Mouse (Mus musculus) thymus, postnatal 0 days (tissue): ENCODE data around the gene Itga9. TPM values are rescaled to one million over a fixed set of nuclear protein-coding genes. Genes with fewer than 3 reads are reported as not detected.
A peak's percentile ranks its signal among the peaks of the same experiment; 100 is the strongest.

Source experiments
- DNase-seq: peaks from one replicate; pipeline ENCODE4 v3.0.0-alpha.2; 2015; ENCODE audit warnings: low spot score
- polyA plus RNA-seq: library from polyadenylated mRNA; unstranded; fragments of >200 nt; fragmentation: Nextera tagmentation; extraction: Ambion mirVana; gene quantifications from 2 replicates; pipeline ENCODE4 v1.2.1, GENCODE M21; 2015

The Itga9 gene
- polyA plus RNA-seq, 1 experiment from 2014 or later: 3.3 TPM

DNA sequence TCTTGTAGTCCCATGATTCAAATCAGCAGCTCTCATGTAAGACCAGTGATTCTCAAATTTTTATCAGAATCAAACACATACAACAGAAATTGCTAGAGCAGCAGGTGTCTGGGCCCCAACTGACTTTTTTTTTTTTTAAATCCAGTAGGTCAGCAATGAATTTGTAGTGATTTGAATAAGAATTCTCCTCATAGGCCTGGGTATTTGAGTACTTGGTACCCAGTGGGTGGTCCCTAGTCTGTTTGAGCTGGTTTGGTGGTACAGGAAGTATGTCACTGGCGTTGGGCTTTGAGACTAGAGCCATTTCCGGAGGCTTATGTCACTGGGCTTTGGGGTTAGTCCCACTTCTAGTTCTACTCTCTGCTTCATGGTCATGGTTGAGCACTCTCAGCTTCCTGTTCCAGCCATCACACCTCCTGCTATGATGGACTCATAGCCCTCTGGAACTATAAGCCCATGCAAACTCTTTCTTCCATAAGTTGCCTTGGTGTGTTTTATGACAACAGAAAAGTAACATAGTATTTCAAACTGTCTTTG, 116.4 kb downstream of the Itga9 start:
- DNase-seq: no peak

DNA sequence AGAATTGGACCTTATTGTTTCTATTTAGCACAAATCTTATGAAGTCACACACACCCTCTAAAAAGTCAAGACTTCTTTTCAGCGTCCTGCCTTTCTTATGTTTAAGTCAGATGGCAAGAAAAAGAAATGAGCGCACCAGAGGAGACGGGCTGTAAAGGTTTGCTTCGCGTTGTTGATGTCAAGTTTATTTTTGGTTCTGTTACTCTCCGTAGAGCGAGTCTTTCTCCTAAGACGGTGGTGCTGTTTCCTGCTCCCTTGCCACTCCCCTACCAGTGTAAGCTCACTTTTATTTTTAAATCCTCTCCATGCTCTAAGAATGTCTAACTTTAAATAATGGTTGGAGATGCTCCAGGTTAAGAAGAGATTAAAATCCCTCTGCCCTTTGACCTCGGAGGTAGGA, 118.6 kb downstream of the Itga9 start:
- peak; percentile 26 for DNase-seq

GRCm38 (mm10) chr9:118726550-118726949, 120.1 kb downstream of the Itga9 start:
- DNase-seq: no peak

DNA sequence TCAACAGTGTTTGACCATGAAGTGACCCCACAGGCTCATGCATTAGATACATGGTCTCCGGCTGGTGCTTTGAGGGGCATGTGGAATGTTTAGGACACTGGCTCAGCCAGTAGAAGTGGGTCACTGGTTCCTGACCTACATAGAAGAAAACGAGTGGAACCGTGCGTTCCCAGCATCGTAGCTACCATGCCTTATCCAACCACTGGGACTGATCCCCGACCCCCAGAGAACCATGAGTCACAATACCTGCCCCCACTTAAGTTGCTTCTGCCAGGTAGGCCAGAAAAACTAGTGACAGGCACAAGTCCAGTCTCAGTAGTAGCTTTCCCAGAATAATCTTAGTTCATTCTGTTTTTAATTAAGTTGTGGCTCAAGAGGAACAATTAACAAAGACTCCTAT, 121.8 kb downstream of the Itga9 start:
- no peak for DNase-seq

DNA sequence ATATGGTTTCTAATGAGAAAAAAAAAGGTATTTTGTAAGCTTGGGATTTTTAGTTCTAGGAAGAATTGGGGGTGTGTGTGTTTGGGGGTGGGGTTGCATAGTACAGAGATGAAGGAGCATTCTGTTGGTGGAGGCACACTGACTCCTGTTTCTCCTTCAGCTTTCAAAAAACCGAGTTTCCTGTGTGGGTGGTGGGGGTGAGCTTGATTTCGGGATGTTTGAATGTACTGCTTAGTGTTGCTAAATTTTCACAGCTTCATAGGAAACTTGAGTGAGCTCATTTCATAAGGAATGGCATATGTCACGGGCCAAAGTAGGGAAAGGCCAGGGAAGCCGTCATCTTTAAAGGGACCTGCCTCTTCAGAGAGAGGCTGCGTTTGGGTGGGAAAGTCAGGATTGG, 122.5 kb downstream of the Itga9 start:
- DNase-seq: no peak

DNA sequence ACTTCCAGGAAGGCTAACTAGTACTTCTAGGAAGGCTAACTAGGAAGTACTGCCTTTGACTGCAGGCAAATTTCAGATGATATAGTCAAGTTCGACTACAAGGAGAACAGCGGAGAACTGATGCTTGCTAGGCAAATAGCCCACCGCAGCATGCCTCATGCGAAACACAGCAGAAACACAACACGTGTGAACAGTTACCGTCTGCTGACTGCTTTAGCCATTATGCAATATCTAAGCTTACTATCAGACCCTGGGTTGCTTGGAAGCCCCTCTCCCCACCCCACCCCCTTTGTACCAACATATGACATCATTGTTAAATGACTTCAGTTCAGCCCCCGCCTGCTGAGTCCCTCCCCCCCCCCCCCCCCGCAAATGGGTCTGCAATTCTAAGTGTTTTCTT, 123.7 kb downstream of the Itga9 start:
- DNase-seq: no peak

DNA sequence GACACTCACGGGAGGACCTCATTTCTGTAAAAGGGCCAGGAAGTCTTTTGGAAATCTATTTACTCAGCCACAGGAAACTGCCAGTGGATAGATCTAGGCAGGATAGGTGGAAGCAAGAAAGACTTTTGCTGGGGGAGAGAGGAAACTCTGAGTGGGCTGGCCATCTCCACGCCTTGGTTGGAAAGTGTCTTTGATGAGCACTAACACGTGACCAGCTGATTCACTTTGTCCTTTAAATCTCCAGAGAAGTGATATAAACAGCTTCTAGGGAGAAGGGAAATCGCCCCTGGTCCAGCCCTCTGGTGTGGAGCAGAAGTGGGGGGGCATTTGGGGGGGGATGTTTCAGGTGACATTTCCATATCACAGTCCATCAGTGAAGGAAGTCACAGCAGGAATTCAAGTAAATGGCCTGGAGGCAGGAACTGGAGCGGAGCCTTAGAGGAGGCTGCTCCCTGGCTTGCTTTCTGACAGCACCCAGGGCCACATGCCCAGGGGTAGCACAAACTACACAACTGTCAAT, 124.4 kb downstream of the Itga9 start:
- DNase-seq: no peak

GRCm38 (mm10) chr9:118731650-118732049, 125.2 kb downstream of the Itga9 start:
- DNase-seq: no peak

DNA sequence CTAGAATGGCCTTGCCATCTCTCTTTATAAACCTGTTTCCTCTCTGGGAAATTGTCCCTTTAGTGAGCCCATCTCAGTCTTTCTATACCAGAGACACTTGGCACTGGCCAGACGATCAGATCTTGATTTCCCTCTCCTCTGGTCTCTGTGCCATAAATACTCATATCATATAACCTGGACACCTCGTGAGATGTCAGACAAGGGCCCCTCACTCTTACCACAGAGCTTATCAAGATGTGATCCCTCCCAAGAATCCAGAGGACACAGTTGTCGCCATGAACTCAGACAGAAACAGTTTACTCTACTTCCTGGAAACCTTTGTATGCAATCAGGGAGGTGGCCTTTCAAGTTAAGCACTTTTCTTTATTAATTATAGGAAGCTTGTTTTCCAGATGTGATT, 127.1 kb downstream of the Itga9 start:
- no peak for DNase-seq

DNA sequence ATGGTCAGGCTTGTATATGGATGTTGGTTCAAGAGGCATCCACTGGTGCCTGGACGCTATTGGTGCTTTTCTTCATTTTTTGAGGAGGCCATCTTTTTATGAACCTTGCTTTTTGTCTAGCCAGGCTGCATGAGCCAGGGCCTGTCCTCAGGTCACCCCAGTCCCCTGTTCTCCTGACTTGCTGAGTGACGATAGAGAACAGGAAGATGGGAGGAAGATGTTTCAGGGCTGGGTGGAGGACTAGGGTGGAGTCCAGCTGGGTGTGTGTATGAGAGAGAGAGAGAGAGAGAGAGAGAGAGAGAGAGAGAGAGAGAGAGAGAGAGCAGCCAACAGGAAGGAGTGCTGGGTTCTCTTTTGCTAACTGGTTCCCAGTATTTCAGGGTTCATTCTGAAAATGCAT, 130.6 kb downstream of the Itga9 start:
- DNase-seq: no peak

- no peak for DNase-seq
Observed at GRCm38 (mm10) chr9:118737601-118738137, 131.2 kb downstream of the Itga9 start.

GRCm38 (mm10) chr9:118738311-118738710, 131.8 kb downstream of the Itga9 start:
- DNase-seq: no peak

GRCm38 (mm10) chr9:118739071-118739470, 132.6 kb downstream of the Itga9 start:
- no peak for DNase-seq

GRCm38 (mm10) chr9:118739659-118740058, 133.2 kb downstream of the Itga9 start:
- DNase-seq: no peak

GRCm38 (mm10) chr9:118741268-118741667, 134.8 kb downstream of the Itga9 start:
- DNase-seq: no peak

DNA sequence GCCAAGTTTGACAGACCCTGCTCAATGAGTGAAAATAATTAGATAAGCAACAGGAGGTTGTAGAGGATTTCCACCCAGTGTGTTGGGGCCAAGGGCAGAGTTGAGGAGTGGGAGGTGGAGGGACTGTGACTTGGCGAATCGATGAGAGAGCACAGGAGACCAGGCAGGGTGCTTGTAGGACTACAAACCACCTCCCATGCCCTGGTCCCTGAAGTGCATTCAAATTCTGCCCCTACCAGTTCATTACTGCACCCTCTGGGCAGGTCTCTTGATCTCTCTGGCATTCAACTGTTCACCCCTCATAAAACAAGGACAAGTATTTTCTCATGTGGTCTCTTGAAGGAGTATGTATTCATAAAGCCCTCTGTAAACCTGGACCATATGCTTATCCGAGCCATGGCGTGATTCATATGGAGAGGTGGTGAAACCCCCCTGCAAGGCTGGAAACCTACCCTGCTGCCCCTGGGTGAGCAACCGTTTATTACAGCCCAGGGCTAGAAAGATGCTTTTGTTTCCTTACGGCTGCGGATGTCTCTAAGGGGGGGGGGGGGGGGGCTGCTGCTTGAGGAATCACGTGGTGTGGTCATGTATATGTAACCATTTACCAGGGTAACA, 143.0 kb downstream of the Itga9 start:
- DNase-seq: no peak

- DNase-seq: peak; percentile 84
Observed at GRCm38 (mm10) chr9:118750828-118751227, 144.3 kb downstream of the Itga9 start.

DNA sequence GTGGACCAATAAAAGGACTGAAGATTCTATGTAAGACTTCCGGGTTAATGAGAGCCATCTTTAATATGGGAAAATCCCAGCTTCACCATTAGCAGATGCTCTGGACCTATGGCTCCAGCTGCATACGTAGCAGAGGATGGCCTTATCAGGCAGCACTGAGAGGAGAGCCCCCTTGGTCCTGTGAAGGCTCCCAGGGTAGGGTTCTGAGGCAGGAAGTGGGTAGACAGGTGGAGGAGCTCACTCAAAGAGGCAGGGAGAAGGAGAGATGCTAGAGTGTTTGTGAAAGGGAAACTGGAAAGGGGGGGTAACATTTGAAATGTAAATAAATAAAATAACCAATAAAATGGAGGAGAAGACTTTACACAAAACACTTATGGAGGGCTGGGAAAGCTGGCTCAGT, 145.9 kb downstream of the Itga9 start:
- DNase-seq: peak; percentile 73

DNA sequence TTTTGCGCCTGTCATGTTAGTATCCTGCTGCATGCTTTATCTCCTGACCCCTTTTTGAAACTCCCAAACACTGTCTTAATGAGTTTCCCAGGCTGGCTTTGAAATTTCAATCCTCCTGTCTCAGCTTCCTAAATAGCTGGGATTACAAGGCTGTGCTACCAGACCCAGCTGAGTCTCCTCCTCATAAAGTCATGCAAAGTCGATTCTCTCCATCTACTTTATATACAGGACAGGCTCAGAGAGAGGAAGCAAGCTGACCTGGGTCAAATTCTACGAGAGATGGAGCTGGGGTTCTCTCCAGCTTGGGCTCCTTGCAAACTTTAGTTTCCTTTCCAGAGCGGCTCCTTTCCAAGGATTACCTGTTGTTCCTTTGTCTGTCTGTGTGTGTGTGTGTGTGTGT, 153.0 kb downstream of the Itga9 start:
- no peak for DNase-seq

- no peak for DNase-seq
Observed at GRCm38 (mm10) chr9:118761953-118762590, 155.6 kb downstream of the Itga9 start.

DNA sequence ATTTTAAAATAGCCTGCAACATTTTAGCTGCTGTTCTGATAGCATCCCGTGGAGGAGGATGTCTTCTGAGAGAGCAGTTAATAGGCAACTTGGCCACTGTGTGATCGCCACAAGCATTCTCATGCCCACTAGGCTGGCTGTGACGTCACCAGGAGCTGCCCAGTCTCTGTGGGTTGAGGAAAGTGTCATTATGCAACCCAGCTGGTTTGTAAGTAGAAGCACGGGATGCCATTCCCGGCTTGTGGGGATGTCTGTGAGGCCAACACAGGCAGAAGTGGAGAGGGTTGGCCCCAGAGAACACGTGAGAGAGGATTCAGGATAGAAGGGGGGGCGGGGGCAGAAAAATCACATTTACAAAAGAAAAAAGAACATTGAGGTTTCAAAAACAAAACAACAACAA, 156.3 kb downstream of the Itga9 start:
- no peak for DNase-seq

GRCm38 (mm10) chr9:118763203-118763602, 156.7 kb downstream of the Itga9 start:
- no peak for DNase-seq

DNA sequence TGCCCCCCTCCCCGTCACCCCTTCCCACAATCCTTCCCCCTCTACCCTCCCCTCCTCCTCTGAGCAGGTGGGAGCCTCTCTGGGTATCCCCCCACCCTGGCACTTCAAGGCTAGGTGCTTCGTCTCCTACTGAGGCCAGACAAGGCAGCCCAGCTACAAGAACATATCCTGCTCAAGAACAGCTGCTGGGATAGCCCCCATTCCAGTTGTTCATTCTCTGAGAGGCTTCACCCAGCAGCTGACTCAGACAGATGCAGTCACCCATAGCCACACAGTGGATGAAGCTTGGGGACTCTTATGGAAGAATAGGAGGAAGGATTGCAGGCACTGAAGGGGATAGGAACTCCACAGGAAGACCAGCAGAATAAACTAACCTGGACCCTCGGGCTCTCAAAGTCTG, 157.2 kb downstream of the Itga9 start:
- DNase-seq: no peak
